Mouse (Mus musculus) megakaryocyte, embryonic 14.5 days (primary cell): ENCODE measurements around the gene Med15.

Source experiments
- FLI1 ChIP-seq: IDR thresholded peaks from 2 replicates; pipeline ENCODE4 v1.6.1; 2012; ENCODE audit warnings: low read length, inconsistent platforms, mixed read lengths
- GATA1 ChIP-seq: IDR thresholded peaks from 3 replicates; pipeline ENCODE4 v1.6.1; 2012; ENCODE audit warnings: mixed read lengths, low read length, inconsistent platforms, borderline replicate concordance

DNA sequence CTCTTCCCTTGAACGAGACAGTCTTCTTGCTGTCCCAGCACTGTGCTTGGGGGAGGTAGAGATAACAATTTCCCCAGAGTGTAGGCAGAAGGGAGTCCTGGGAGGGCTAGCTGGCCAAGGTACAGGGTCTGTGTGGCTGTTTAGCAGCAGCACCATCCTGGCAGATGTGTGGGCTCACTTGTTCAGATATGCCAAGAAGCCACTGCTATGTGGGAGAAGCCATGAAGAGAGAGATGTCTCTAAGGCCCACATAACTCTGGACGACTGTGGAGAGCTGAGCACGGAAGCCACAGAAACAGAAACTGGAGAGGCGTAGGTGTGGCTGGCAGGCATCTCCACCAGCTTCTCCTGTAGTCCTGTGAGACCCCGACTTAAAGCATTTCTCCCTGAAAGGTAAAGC lies 127.0 kb downstream of the Med15 start:
- TF ChIP-seq GATA1, result no peak
- TF ChIP-seq FLI1, result no peak
